Mouse (Mus musculus) forebrain, embryonic 12.5 days (tissue): ENCODE data around the gene Usp39. TPM values are rescaled to one million over a fixed set of nuclear protein-coding genes. Genes with fewer than 3 reads are reported as not detected.

Source experiments
- ATAC-seq: fragments of 200-750 bp; cut with Nextera tagmentation; 2 replicates; pipeline ENCODE4 v1.8.0; 2017; ENCODE audit warnings: moderate TSS enrichment; ENCODE audit not compliant: low FRiP score
- H3K27ac ChIP-seq: fragments of 300-500 bp; sonication (generic); 2 replicates; pipeline ENCODE4 v1.5.1; 2016; ENCODE audit warnings: mild to moderate bottlenecking
- H3K27me3 ChIP-seq: fragments of 300-500 bp; sonication (generic); 2 replicates; pipeline ENCODE4 v1.6.1; 2016; ENCODE audit warnings: mild to moderate bottlenecking
- H3K36me3 ChIP-seq: fragments of 300-500 bp; sonication (generic); replicated peaks from 2 replicates; pipeline ENCODE4 v1.6.1; 2016; ENCODE audit warnings: mild to moderate bottlenecking
- H3K4me1 ChIP-seq: fragments of 300-500 bp; sonication (generic); 2 replicates; pipeline ENCODE4 v1.6.1; 2016
- H3K4me2 ChIP-seq: fragments of 300-500 bp; sonication (generic); 2 replicates; pipeline ENCODE4 v1.6.1; 2016; ENCODE audit warnings: mild to moderate bottlenecking, moderate library complexity
- H3K4me3 ChIP-seq: fragments of 300-500 bp; sonication (generic); replicated peaks from 2 replicates; pipeline ENCODE4 v1.5.1; 2016; ENCODE audit warnings: mild to moderate bottlenecking
- H3K9ac ChIP-seq: fragments of 300-500 bp; sonication (generic); 2 replicates; pipeline ENCODE4 v1.6.1; 2016; ENCODE audit warnings: mild to moderate bottlenecking
- H3K9me3 ChIP-seq: fragments of 300-500 bp; sonication (generic); 2 replicates; pipeline ENCODE4 v1.6.1; 2016
- WGBS: fragments of 180-500 bp; shearing (Covaris S2); methylation state at CpG from one replicate; pipeline ENCODE4 v1.1.7; 2016; 5-methylcytosine and 5-hydroxymethylcytosine counted together
- polyA plus RNA-seq: library from polyadenylated mRNA; unstranded; fragments of >200 nt; fragmentation: Nextera tagmentation; extraction: Ambion mirVana; gene quantifications from 2 replicates; pipeline ENCODE4 v1.2.1, GENCODE M21; 2016

Gene Usp39
- polyA plus RNA-seq = 74.0 and 76.4 TPM in 2 replicates

DNA sequence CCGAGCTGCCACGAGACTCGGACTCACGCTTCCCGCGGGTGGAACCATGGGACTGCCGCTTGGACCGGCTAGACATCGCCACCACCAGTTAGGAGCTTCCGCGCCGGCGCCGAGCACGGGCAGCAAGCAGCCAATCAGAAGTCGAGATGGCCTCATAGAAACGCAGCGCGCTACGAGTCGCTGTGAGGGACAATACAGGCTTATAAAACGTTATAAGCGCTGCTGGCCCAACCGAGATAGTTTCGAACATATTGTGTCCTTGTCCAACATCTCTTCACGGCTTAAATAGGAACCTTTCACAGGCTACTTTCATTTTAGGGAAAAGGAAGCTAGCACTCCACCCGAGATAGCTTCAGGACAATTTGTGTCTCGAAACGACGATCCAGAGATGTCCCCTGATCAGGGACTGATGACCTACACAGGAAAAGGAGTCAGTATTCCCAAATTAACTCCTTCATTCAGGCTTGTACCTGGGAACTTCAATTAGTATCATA lies at the start of gene Usp39:
Gene Usp39, minus strand, starts transcription at position 111 of the 494 bp plus-strand sequence.
- WGBS = under 1% methylated on average over 30 of the region's 30 CpGs
- ATAC-seq = peak; percentile 85

DNA sequence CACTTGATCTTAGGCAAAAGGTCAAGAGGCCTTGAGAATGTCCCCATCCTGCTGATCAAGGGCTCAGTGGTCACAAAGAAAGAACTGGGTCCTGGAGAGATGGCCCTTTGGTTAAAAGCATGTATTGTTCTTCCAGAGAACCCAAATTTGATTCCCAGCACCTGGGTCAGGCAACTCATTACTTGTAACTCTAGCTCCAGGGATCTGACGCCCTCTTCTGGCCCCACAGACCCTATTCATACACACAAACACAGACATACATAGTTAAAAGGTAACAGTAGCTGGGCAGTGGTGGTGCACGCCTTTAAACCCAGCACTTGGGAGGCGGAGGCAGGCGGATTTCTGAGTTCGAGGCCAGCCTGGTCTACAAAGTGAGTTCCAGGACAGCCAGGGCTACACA lies 47.4 kb upstream of the Usp39 start:
- Histone ChIP-seq H3K9ac (no peak overlapping the region), H3K27me3 (peaks cover 17% of the 10 kb centered on the region; the same call in 1 of the 2 replicates), H3K36me3 (no peaks in the 10 kb centered on the region), H3K4me2 (no peak overlapping the region), H3K27ac (no peak overlapping the region), H3K9me3 (no peaks in the 10 kb centered on the region), H3K4me1 (peaks cover 17% of the 10 kb centered on the region), H3K4me3 (no peak overlapping the region)
- 90% methylated on average over 5 of the region's 5 CpGs for WGBS
- no peak for ATAC-seq

More for the DNA sequence above, at the start of gene Usp39:
- Histone ChIP-seq H3K27ac (peak within 1 kb of the TSS; percentile 60; the same call in 1 of the 2 replicates), H3K27me3 (no peaks in the 10 kb centered on the region), H3K4me2 (peak within 1 kb of the TSS; percentile 92), H3K36me3 (peaks cover 15% of the 10 kb centered on the region), H3K9ac (peak within 1 kb of the TSS; percentile 72), H3K4me3 (peak within 1 kb of the TSS; percentile 82), H3K4me1 (peaks cover 37% of the 10 kb centered on the region), H3K9me3 (no peaks in the 10 kb centered on the region)

DNA sequence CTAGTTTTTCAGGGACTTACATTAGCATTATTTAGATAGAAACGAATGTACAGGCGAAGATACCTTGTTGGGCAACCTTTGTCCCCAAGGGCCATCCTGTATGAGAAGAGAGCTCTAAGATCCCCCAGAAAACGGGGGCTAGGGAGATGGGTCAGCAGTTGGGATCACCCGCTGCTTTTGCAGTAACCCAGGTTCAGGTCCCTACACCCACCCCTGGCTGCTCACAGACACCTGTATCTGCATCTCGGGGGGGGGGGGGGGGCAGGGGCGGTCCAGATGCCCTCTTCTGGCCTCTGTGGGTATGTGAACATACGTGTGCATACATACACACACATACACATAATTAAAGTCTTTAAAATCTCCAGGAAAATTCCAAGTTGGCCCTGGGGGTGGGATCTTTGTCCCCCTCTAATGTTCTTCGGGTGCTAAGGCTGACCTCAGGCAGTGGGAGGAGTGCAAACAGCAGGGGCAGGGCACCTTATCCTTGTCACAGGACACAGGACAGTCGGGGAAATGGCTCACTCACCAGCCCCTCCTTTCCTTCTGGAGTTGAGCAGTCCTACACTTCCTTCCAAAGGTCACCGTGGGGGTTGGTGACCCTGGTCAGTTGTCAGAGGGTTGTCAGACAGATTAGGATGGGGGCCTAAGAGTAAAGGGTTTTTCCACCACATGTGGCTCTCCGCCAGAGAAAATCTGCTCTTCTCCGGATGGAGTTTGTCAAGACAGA lies 46.0 kb upstream of the Usp39 start:
- Histone ChIP-seq H3K4me3 (peak overlapping the region; percentile 41; the same call in 1 of the 2 replicates), H3K9me3 (no peaks in the 10 kb centered on the region), H3K4me1 (peaks cover 17% of the 10 kb centered on the region), H3K27ac (no peak overlapping the region), H3K27me3 (peaks cover 17% of the 10 kb centered on the region; the same call in 1 of the 2 replicates), H3K9ac (no peak overlapping the region; the same call in 1 of the 2 replicates), H3K4me2 (peak overlapping the region; percentile 65), H3K36me3 (no peaks in the 10 kb centered on the region)
- 22% methylated on average over 12 of the region's 12 CpGs for WGBS
- no peak for ATAC-seq

DNA sequence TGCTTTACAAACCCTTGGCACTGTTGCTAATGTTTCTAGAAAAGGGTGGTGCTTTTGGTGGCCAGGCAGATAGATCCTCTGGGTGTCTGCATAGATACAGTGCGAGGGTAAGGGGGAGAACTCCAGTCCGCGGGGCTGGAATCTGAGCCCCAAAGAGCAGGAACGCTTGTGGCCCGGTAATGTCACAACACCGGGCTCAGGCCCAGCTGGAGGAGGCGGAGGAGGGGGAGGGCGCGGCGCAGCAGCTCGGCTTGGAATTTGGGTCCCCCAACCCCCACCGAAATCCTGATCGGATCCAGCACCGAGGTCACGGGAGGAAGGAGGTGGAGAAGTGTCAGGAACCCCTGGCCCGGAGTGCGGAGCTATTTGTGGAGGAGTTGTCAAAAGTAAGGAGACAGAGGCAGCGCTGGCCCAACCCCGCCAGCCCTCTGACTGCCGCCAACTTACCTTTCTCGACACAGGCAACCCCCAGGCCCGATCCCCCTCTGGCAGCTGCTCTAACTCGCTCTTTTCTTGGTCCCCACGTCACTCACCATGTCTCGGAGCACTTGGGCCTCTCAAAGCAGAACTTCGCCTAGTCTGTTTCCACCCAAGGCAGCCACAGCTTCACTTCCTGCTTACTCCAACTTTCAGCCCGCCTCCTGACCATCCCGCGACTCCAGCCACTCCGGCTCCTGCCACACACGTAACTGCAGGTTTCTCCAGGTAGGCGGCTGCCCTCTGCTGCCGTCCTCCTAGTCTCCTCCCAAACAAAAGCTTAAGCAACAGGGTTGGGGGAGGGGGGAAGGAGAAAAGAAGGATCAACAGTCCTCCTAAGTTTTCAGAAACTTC lies 45.2 kb upstream of the Usp39 start, which contains the start of gene Vamp8:
Gene Vamp8, minus strand, starts transcription at position 763 of the 831 bp plus-strand sequence.
- H3K9ac ChIP-seq = peak within 1 kb of the TSS; percentile 57
- H3K27me3 ChIP-seq = peaks cover 17% of the 10 kb centered on the region; the same call in 1 of the 2 replicates
- H3K4me3 ChIP-seq = peak within 1 kb of the TSS; percentile 41
- H3K27ac ChIP-seq = 0 out of 2 replicates have a peak within 1 kb of the TSS, but pooled peaks have one; percentile 47
- H3K36me3 ChIP-seq = no peaks in the 10 kb centered on the region
- H3K4me2 ChIP-seq = peak within 1 kb of the TSS; percentile 65
- under 1% methylated on average over 32 of the region's 33 CpGs for WGBS
- 0 out of 2 replicates have a peak, but pooled peaks have one; percentile 36 for ATAC-seq
- no peaks in the 10 kb centered on the region for H3K9me3 ChIP-seq
- H3K4me1 ChIP-seq = peaks cover 17% of the 10 kb centered on the region

DNA sequence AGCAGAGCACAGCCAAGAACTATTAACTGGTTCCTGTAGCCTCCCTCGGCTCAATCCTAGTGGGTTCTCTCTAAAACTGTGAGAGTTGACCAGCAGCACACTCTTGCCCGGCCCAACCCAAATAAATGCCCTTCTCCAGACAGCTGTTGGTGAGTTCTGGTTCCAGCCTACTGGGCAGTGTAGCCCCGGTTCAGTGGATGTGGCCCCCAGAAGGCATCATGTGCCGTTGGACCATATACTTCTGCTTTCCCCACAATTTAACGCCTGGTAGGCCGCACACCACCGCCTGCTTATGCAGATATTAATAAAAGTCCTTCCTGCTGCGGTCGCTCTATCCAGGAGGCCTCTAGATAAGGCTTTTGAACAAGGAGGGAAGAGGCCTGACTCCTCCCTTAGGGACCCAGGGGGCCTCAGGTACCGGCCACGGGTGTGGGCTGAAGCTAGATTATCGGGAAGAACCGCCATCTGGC lies 44.5 kb upstream of the Usp39 start:
- Histone ChIP-seq H3K9me3 (no peaks in the 10 kb centered on the region), H3K4me2 (peak overlapping the region; percentile 65), H3K36me3 (no peaks in the 10 kb centered on the region), H3K4me3 (peak overlapping the region; percentile 41), H3K4me1 (peaks cover 17% of the 10 kb centered on the region), H3K9ac (peak overlapping the region; percentile 57; the same call in 1 of the 2 replicates), H3K27me3 (peaks cover 17% of the 10 kb centered on the region; the same call in 1 of the 2 replicates), H3K27ac (no peak overlapping the region)
- no peak for ATAC-seq
- WGBS = 36% methylated on average over 13 of the region's 13 CpGs

DNA sequence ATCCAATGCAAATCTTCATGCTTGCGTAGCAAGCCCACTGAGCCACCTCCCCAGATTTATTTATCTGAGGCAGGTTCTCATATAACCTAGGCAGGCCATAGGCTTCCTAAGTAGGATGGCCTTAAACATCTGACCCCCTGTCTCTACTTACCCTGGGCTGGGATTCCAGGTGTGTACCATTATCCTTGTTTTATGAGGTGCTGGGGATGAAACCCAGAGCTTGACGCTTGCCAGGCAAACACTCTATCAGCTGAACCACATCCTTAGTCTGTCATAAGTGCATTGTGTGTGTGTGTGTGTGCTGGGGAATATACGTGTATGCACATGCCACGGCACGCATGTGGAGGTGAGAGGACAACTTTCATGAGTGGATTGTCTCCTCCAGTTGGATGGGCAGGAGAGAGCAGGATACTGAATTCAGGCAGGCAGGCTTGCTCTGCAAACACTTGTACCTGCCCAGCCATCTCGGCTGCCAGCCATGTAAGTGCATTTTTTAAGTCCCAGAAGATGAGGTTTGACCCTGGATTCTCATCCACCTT lies 43.9 kb upstream of the Usp39 start:
- no peaks in the 10 kb centered on the region for H3K36me3 ChIP-seq
- H3K4me2 ChIP-seq = no peak overlapping the region
- no peak overlapping the region for H3K4me3 ChIP-seq
- H3K27me3 ChIP-seq = peaks cover 17% of the 10 kb centered on the region; the same call in 1 of the 2 replicates
- H3K27ac ChIP-seq = no peak overlapping the region
- H3K9ac ChIP-seq = no peak overlapping the region
- ATAC-seq = no peak
- WGBS = 90% methylated on average over 6 of the region's 6 CpGs
- H3K9me3 ChIP-seq = no peaks in the 10 kb centered on the region
- H3K4me1 ChIP-seq = peaks cover 17% of the 10 kb centered on the region

DNA sequence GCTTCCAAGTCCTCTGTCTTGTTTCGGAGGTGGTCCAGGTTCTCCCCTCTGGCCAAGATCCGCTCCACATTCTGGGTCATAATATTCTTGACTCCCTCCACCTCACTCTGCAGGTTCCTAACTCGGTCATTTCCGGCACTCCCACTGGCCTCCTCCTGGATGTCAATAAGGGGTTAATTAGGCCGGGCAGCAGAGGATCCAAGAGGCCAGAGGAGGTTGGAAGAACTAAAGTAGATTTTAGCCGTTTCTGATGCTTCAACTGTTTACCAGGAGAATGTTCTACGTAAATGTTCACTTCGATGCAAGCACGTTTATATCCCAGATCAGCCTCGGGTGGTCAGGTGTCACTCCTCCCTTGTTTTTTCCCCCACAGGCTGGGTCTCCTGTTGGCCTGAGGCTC lies 43.3 kb upstream of the Usp39 start:
- no peak overlapping the region for H3K4me3 ChIP-seq
- no peak for ATAC-seq
- no peak overlapping the region for H3K4me2 ChIP-seq
- H3K27me3 ChIP-seq = peaks cover 17% of the 10 kb centered on the region; the same call in 1 of the 2 replicates
- WGBS = 71% methylated on average over 10 of the region's 10 CpGs
- no peaks in the 10 kb centered on the region for H3K36me3 ChIP-seq
- no peak overlapping the region for H3K9ac ChIP-seq
- no peak overlapping the region for H3K27ac ChIP-seq
- H3K4me1 ChIP-seq = peaks cover 17% of the 10 kb centered on the region
- no peaks in the 10 kb centered on the region for H3K9me3 ChIP-seq

DNA sequence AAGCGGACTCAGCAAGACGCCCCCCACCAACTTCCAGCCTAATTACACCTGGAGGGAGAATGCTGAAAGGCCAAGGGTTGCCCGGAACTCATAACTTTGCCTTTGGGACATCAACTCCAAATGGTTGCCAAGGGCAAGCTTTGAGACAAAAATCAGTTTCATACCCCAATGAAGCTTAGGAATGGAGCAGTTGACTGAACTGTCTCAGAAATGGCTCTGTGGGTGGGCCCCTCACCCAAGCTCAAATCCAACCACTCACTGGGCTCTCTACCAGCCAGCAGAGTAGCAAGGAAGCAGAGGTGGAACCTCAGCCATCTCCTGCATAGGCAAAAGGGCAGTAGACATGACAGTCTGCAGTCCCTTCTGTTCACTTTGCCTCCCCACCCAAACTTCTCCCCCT lies 42.8 kb upstream of the Usp39 start:
- no peak overlapping the region for H3K9ac ChIP-seq
- H3K4me1 ChIP-seq = peaks cover 17% of the 10 kb centered on the region
- no peaks in the 10 kb centered on the region for H3K36me3 ChIP-seq
- no peak for ATAC-seq
- H3K27ac ChIP-seq = no peak overlapping the region
- peaks cover 17% of the 10 kb centered on the region; the same call in 1 of the 2 replicates for H3K27me3 ChIP-seq
- no peak overlapping the region for H3K4me3 ChIP-seq
- no peak overlapping the region for H3K4me2 ChIP-seq
- no peaks in the 10 kb centered on the region for H3K9me3 ChIP-seq
- 71% methylated on average over 3 of the region's 3 CpGs for WGBS

DNA sequence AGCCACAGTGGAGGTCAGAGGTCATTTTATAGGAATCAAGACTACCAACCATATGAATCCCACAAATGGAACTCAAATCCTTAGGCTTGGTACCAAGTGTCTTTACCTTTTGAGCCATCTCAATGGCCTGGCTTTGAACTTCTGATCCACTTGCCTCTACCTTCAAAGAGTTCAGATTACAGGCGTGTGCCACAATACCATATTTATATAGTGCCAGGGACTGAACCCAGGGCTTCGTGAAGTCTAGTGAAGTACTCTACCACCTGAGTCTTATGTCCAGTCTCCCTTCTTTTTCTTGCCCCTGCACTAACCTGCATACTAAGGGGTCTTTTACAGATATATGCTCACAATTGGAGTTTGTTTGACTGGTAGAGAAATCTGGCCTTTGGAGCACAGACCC lies 41.6 kb upstream of the Usp39 start:
- Histone ChIP-seq H3K4me1 (peaks cover 17% of the 10 kb centered on the region), H3K36me3 (no peaks in the 10 kb centered on the region), H3K4me2 (no peak overlapping the region), H3K27ac (no peak overlapping the region), H3K9ac (no peak overlapping the region), H3K27me3 (peaks cover 23% of the 10 kb centered on the region; the same call in 1 of the 2 replicates), H3K4me3 (no peak overlapping the region), H3K9me3 (no peaks in the 10 kb centered on the region)
- WGBS = 81% methylated on average over 2 of the region's 2 CpGs
- no peak for ATAC-seq

DNA sequence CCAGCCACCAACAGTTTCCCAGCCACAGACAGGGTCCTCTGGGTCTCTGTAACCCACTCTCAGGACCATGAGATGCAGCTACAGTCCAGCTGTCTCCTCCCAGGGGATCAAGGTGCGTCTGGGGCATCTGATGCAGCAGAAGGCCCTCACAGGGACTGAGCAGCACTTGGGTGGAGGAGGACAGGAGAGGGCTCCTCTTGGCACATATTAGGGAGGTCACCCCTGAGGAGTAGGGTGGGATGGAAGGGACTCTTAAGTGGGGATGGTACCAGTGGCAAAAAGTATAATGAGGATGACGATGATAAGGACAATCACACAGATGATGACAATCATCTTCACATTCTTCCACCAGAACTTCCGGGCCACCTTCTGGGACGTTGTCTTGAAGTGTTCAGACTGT lies 40.3 kb upstream of the Usp39 start:
- ATAC-seq = no peak
- no peak overlapping the region for H3K9ac ChIP-seq
- WGBS = 83% methylated on average over 4 of the region's 4 CpGs
- no peak overlapping the region for H3K4me3 ChIP-seq
- H3K36me3 ChIP-seq = no peaks in the 10 kb centered on the region
- H3K27ac ChIP-seq = no peak overlapping the region
- no peak overlapping the region for H3K4me2 ChIP-seq
- H3K4me1 ChIP-seq = peaks cover 13% of the 10 kb centered on the region
- peaks cover 28% of the 10 kb centered on the region for H3K27me3 ChIP-seq
- H3K9me3 ChIP-seq = no peaks in the 10 kb centered on the region

DNA sequence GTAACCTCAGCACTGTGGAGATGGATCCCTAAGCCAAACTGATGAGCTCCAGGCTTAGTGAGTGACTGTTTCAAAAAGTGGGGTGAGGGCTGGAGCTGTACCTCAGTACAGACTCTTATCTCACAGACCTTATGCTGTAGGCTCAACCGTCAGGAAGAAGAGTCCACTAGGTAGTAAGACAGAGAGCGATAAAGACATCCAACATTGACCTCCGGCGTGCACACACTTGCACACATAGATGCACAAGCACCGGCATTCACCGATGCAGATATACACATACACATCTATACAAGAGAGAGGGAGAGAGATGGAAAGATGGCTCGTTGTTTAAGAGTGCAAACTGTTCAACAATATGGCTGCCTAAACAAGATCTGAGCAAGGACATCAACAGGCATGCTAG lies 39.0 kb upstream of the Usp39 start:
- 91% methylated on average over 7 of the region's 7 CpGs for WGBS

More for the DNA sequence above, 39.0 kb upstream of the Usp39 start:
- ATAC-seq = no peak
- Histone ChIP-seq H3K4me1 (peaks cover 8% of the 10 kb centered on the region; the same call in 1 of the 2 replicates), H3K9ac (no peak overlapping the region), H3K27ac (no peak overlapping the region), H3K9me3 (no peaks in the 10 kb centered on the region), H3K4me3 (no peak overlapping the region), H3K36me3 (no peaks in the 10 kb centered on the region), H3K27me3 (peaks cover 33% of the 10 kb centered on the region), H3K4me2 (no peak overlapping the region)
